Mouse (Mus musculus): ENCODE results near the gene Ddx54. TPM values are rescaled to one million over a fixed set of nuclear protein-coding genes. Genes with fewer than 3 reads are reported as not detected.
A peak's percentile ranks its signal among the peaks of the same experiment; 100 is the strongest.

Ddx54 gene
- polyA plus RNA-seq, 1 experiment from 2014 or later, result 62.3 TPM

- WGBS, result 5% methylated on average over 10 of the region's 10 CpGs
- Histone ChIP-seq H3K36me3 (replicated peaks) (peaks cover 24% of the 10 kb centered on the region), H3K27me3 (replicated peaks; ENCODE audit: low read depth, poor library complexity, severe bottlenecking) (no peaks in the 10 kb centered on the region), H3K4me3 (peak overlapping the region; percentile 56), H3K9me3 (no peaks in the 10 kb centered on the region), H3K4me1 (peaks cover 15% of the 10 kb centered on the region), H3K27ac (replicated peaks) (peak overlapping the region; percentile 71)
- DNase-seq (ENCODE audit: low spot score), result no peak
Observed at GRCm38 (mm10) chr5:120605241-120605661, 7.3 kb upstream of the Ddx54 start.

GRCm38 (mm10) chr5:120605688-120606087, 6.9 kb upstream of the Ddx54 start:
- H3K4me1 ChIP-seq, result peaks cover 15% of the 10 kb centered on the region
- peaks cover 24% of the 10 kb centered on the region for H3K36me3 ChIP-seq (replicated peaks)
- H3K27ac ChIP-seq (replicated peaks), result peak overlapping the region; percentile 71
- 4% methylated on average over 8 of the region's 8 CpGs for WGBS
- no peaks in the 10 kb centered on the region for H3K9me3 ChIP-seq
- peak overlapping the region; percentile 56 for H3K4me3 ChIP-seq
- no peaks in the 10 kb centered on the region for H3K27me3 ChIP-seq (replicated peaks; ENCODE audit: low read depth, poor library complexity, severe bottlenecking)
- DNase-seq (ENCODE audit: low spot score), result peak; percentile 92

GRCm38 (mm10) chr5:120606590-120607200, 5.8 kb upstream of the Ddx54 start:
- no peaks in the 10 kb centered on the region for H3K9me3 ChIP-seq
- H3K27me3 ChIP-seq (replicated peaks; ENCODE audit: low read depth, poor library complexity, severe bottlenecking), result no peaks in the 10 kb centered on the region
- H3K4me1 ChIP-seq, result peaks cover 18% of the 10 kb centered on the region
- H3K27ac ChIP-seq (replicated peaks), result no peak overlapping the region
- no peak overlapping the region for H3K4me3 ChIP-seq
- DNase-seq (ENCODE audit: low spot score), result no peak
- WGBS, result 69% methylated on average over 25 of the region's 25 CpGs
- H3K36me3 ChIP-seq (replicated peaks), result peaks cover 27% of the 10 kb centered on the region

GRCm38 (mm10) chr5:120607335-120607734, 5.2 kb upstream of the Ddx54 start:
- 82% methylated on average over 3 of the region's 3 CpGs for WGBS
- no peaks in the 10 kb centered on the region for H3K27me3 ChIP-seq (replicated peaks; ENCODE audit: low read depth, poor library complexity, severe bottlenecking)
- H3K27ac ChIP-seq (replicated peaks), result no peak overlapping the region
- peaks cover 22% of the 10 kb centered on the region for H3K4me1 ChIP-seq
- no peak overlapping the region for H3K4me3 ChIP-seq
- H3K9me3 ChIP-seq, result no peaks in the 10 kb centered on the region
- no peak for DNase-seq (ENCODE audit: low spot score)
- H3K36me3 ChIP-seq (replicated peaks), result peaks cover 27% of the 10 kb centered on the region

GRCm38 (mm10) chr5:120609246-120609775, 3.2 kb upstream of the Ddx54 start:
- WGBS, result 87% methylated on average over 16 of the region's 16 CpGs
- DNase-seq (ENCODE audit: low spot score), result no peak
- no peaks in the 10 kb centered on the region for H3K27me3 ChIP-seq (replicated peaks; ENCODE audit: low read depth, poor library complexity, severe bottlenecking)
- H3K27ac ChIP-seq (replicated peaks), result no peak overlapping the region
- no peaks in the 10 kb centered on the region for H3K9me3 ChIP-seq
- no peak overlapping the region for H3K4me3 ChIP-seq
- H3K36me3 ChIP-seq (replicated peaks), result peaks cover 27% of the 10 kb centered on the region
- H3K4me1 ChIP-seq, result peaks cover 27% of the 10 kb centered on the region

GRCm38 (mm10) chr5:120610906-120611305, 1.6 kb upstream of the Ddx54 start:
- H3K27me3 ChIP-seq (replicated peaks; ENCODE audit: low read depth, poor library complexity, severe bottlenecking), result no peaks in the 10 kb centered on the region
- peaks cover 19% of the 10 kb centered on the region for H3K4me1 ChIP-seq
- peak overlapping the region; percentile 78 for H3K4me3 ChIP-seq
- H3K36me3 ChIP-seq (replicated peaks), result peaks cover 40% of the 10 kb centered on the region
- H3K9me3 ChIP-seq, result peaks cover 5% of the 10 kb centered on the region
- DNase-seq (ENCODE audit: low spot score), result no peak
- H3K27ac ChIP-seq (replicated peaks), result no peak overlapping the region
- WGBS, result 92% methylated on average over 5 of the region's 5 CpGs

GRCm38 (mm10) chr5:120611416-120611815, 1.1 kb upstream of the Ddx54 start:
- Histone ChIP-seq H3K36me3 (replicated peaks) (peaks cover 45% of the 10 kb centered on the region), H3K9me3 (peaks cover 7% of the 10 kb centered on the region), H3K4me1 (peaks cover 19% of the 10 kb centered on the region), H3K4me3 (peak overlapping the region; percentile 78), H3K27me3 (replicated peaks; ENCODE audit: low read depth, poor library complexity, severe bottlenecking) (no peaks in the 10 kb centered on the region), H3K27ac (replicated peaks) (peak overlapping the region; percentile 44)
- DNase-seq (ENCODE audit: low spot score), result no peak
- 52% methylated on average over 8 of the region's 8 CpGs for WGBS

- peak overlapping the region; percentile 96 for H3K27ac ChIP-seq (replicated peaks)
Observed at GRCm38 (mm10) chr5:120612822-120613604, 474 bp downstream of the Ddx54 start.

GRCm38 (mm10) chr5:120615903-120616302, 3.4 kb downstream of the Ddx54 start:
- Histone ChIP-seq H3K4me3 (no peak overlapping the region), H3K4me1 (peaks cover 17% of the 10 kb centered on the region), H3K27ac (replicated peaks) (no peak overlapping the region), H3K36me3 (replicated peaks) (peaks cover 64% of the 10 kb centered on the region), H3K9me3 (peaks cover 7% of the 10 kb centered on the region), H3K27me3 (replicated peaks; ENCODE audit: low read depth, poor library complexity, severe bottlenecking) (no peaks in the 10 kb centered on the region)
- 95% methylated on average over 4 of the region's 4 CpGs for WGBS
- peak; percentile 40 for DNase-seq (ENCODE audit: low spot score)

More at GRCm38 (mm10) chr5:120612822-120613604, 474 bp downstream of the Ddx54 start:
- Histone ChIP-seq H3K27me3 (replicated peaks; ENCODE audit: low read depth, poor library complexity, severe bottlenecking) (no peaks in the 10 kb centered on the region), H3K4me3 (peak overlapping the region; percentile 78), H3K4me1 (peaks cover 19% of the 10 kb centered on the region), H3K36me3 (replicated peaks) (peaks cover 59% of the 10 kb centered on the region), H3K9me3 (peaks cover 7% of the 10 kb centered on the region)
- WGBS, result under 1% methylated on average over 69 of the region's 69 CpGs
- DNase-seq (ENCODE audit: low spot score), result peak; percentile 100

GRCm38 (mm10) chr5:120618778-120619177, 6.2 kb downstream of the Ddx54 start:
- peaks cover 91% of the 10 kb centered on the region for H3K36me3 ChIP-seq (replicated peaks)
- H3K27ac ChIP-seq (replicated peaks), result no peak overlapping the region
- peaks cover 7% of the 10 kb centered on the region for H3K9me3 ChIP-seq
- H3K4me3 ChIP-seq, result no peak overlapping the region
- peaks cover 4% of the 10 kb centered on the region for H3K4me1 ChIP-seq
- 86% methylated on average over 12 of the region's 12 CpGs for WGBS
- no peak for DNase-seq (ENCODE audit: low spot score)
- H3K27me3 ChIP-seq (replicated peaks; ENCODE audit: low read depth, poor library complexity, severe bottlenecking), result no peaks in the 10 kb centered on the region

- no peaks in the 10 kb centered on the region for H3K27me3 ChIP-seq (replicated peaks; ENCODE audit: low read depth, poor library complexity, severe bottlenecking)
- no peak overlapping the region for H3K27ac ChIP-seq (replicated peaks)
- no peak overlapping the region for H3K4me3 ChIP-seq
- peaks cover 7% of the 10 kb centered on the region for H3K9me3 ChIP-seq
- H3K4me1 ChIP-seq, result no peaks in the 10 kb centered on the region
- WGBS, result 17% methylated on average over 5 of the region's 5 CpGs
- peaks cover 95% of the 10 kb centered on the region for H3K36me3 ChIP-seq (replicated peaks)
- peak; percentile 67 for DNase-seq (ENCODE audit: low spot score)
Observed at GRCm38 (mm10) chr5:120619201-120619600, 6.7 kb downstream of the Ddx54 start.

GRCm38 (mm10) chr5:120620375-120621077, 8.0 kb downstream of the Ddx54 start:
- Histone ChIP-seq H3K27me3 (replicated peaks; ENCODE audit: low read depth, poor library complexity, severe bottlenecking) (no peaks in the 10 kb centered on the region), H3K36me3 (replicated peaks) (peaks cover 100% of the 10 kb centered on the region), H3K4me3 (no peak overlapping the region), H3K4me1 (no peaks in the 10 kb centered on the region), H3K27ac (replicated peaks) (no peak overlapping the region), H3K9me3 (peaks cover 6% of the 10 kb centered on the region)
- DNase-seq (ENCODE audit: low spot score), result peak; percentile 84
- 69% methylated on average over 18 of the region's 18 CpGs for WGBS

Measured in embryonic facial prominence, embryonic 10.5 days (tissue).